ENCODE assay signal across 8 mouse cellular contexts in genomic region chr11:46309808-46310555, GRCm38 (mm10). TPM values are rescaled to one million over a fixed set of nuclear protein-coding genes. Genes with fewer than 3 reads are reported as not detected.
DNase-seq lines count a peak whose midpoint lies in the region; ATAC-seq and TF ChIP-seq lines count a peak whose summit lies in the region.

No protein-coding gene starts in this region.

- H3K4me2 ChIP-seq in heart, postnatal 0 days (ENCODE audit: low read depth, low read length): peak overlapping the region; percentile 97; the same call in 1 of the 2 replicates
- no peak overlapping the region for H3K4me2 ChIP-seq in heart, embryonic 12.5 days
- peak overlapping the region; percentile 93 for H3K4me2 ChIP-seq in hindbrain, embryonic 14.5 days (replicated peaks)
- peak overlapping the region; percentile 89 for H3K4me2 ChIP-seq in neural tube, embryonic 13.5 days

- no peak overlapping the region for H3K27ac ChIP-seq in heart, postnatal 0 days (ENCODE audit: low read depth)
- H3K27ac ChIP-seq in heart, embryonic 12.5 days (ENCODE audit: poor library complexity, severe bottlenecking): no peak overlapping the region
- H3K27ac ChIP-seq in hindbrain, embryonic 14.5 days: peak overlapping the region; percentile 95
- peak overlapping the region; percentile 93 for H3K27ac ChIP-seq in neural tube, embryonic 13.5 days (replicated peaks)

- no peak overlapping the region for H3K9ac ChIP-seq in heart, postnatal 0 days (replicated peaks; ENCODE audit: low read depth, low read length)
- H3K9ac ChIP-seq in heart, embryonic 12.5 days: no peak overlapping the region
- peak overlapping the region; percentile 97 for H3K9ac ChIP-seq in hindbrain, embryonic 14.5 days
- H3K9ac ChIP-seq in neural tube, embryonic 13.5 days: peak overlapping the region; percentile 97

- WGBS in heart, postnatal 0 days: 87% methylated on average over 10 of the region's 10 CpGs
- WGBS in heart, embryonic 12.5 days: 78% methylated on average over 10 of the region's 10 CpGs
- 10% methylated on average over 10 of the region's 10 CpGs for WGBS in hindbrain, embryonic 14.5 days
- 17% methylated on average over 10 of the region's 10 CpGs for WGBS in neural tube, embryonic 13.5 days

- no peaks in the 10 kb centered on the region for H3K9me3 ChIP-seq in heart, postnatal 0 days (replicated peaks; ENCODE audit: control insufficient read depth, low read length)
- H3K9me3 ChIP-seq in heart, embryonic 12.5 days (replicated peaks): no peaks in the 10 kb centered on the region
- H3K9me3 ChIP-seq in hindbrain, embryonic 14.5 days (ENCODE audit: control insufficient read depth, low read length): no peaks in the 10 kb centered on the region
- no peaks in the 10 kb centered on the region for H3K9me3 ChIP-seq in neural tube, embryonic 13.5 days

- no peak for ATAC-seq in heart, postnatal 0 days (ENCODE audit: insufficient read depth, low read depth)
- ATAC-seq in heart, embryonic 12.5 days (ENCODE audit: insufficient number of reproducible peaks, low FRiP score): no peak
- peak; percentile 46; the same call in 1 of the 2 replicates for ATAC-seq in hindbrain, embryonic 14.5 days (ENCODE audit: low FRiP score)
- ATAC-seq in neural tube, embryonic 13.5 days (ENCODE audit: low read depth): peak; percentile 26

- H3K36me3 ChIP-seq in heart, postnatal 0 days (replicated peaks; ENCODE audit: control insufficient read depth, insufficient read depth, low read length): no peaks in the 10 kb centered on the region
- H3K36me3 ChIP-seq in heart, embryonic 12.5 days: no peaks in the 10 kb centered on the region
- no peaks in the 10 kb centered on the region for H3K36me3 ChIP-seq in hindbrain, embryonic 14.5 days (replicated peaks; ENCODE audit: control insufficient read depth, insufficient read depth)
- 0 out of 2 replicates have a peak, but pooled peaks cover 9% of the 10 kb centered on the region for H3K36me3 ChIP-seq in neural tube, embryonic 13.5 days

- no peak overlapping the region; the same call in 1 of the 2 replicates for H3K4me3 ChIP-seq in heart, postnatal 0 days (ENCODE audit: low read depth, low read length)
- no peak overlapping the region for H3K4me3 ChIP-seq in heart, embryonic 12.5 days
- peak overlapping the region; percentile 93 for H3K4me3 ChIP-seq in hindbrain, embryonic 14.5 days (replicated peaks; ENCODE audit: low read length)
- peak overlapping the region; percentile 93 for H3K4me3 ChIP-seq in neural tube, embryonic 13.5 days

- no peak for TF ChIP-seq CTCF in heart, postnatal 0 days (IDR thresholded peaks at IDR 0.05; ENCODE audit: low read depth)

- peaks cover 2% of the 10 kb centered on the region; the same call in 1 of the 2 replicates for H3K27me3 ChIP-seq in heart, postnatal 0 days (ENCODE audit: control insufficient read depth, insufficient read depth, low read length)
- H3K27me3 ChIP-seq in heart, embryonic 12.5 days (replicated peaks): peaks cover 27% of the 10 kb centered on the region
- no peaks in the 10 kb centered on the region for H3K27me3 ChIP-seq in hindbrain, embryonic 14.5 days (ENCODE audit: control insufficient read depth, insufficient read depth, low read length)
- H3K27me3 ChIP-seq in neural tube, embryonic 13.5 days: no peaks in the 10 kb centered on the region

- TF ChIP-seq EP300 in heart, postnatal 0 days (IDR thresholded peaks at IDR 0.05; ENCODE audit: low read depth): no peak

- peaks cover 9% of the 10 kb centered on the region; the same call in 1 of the 2 replicates for H3K4me1 ChIP-seq in heart, postnatal 0 days (ENCODE audit: control insufficient read depth, insufficient read depth)
- peaks cover 5% of the 10 kb centered on the region for H3K4me1 ChIP-seq in heart, embryonic 12.5 days (replicated peaks)
- H3K4me1 ChIP-seq in hindbrain, embryonic 14.5 days (replicated peaks; ENCODE audit: control insufficient read depth, insufficient read depth, low read length): peaks cover 58% of the 10 kb centered on the region
- H3K4me1 ChIP-seq in neural tube, embryonic 13.5 days (replicated peaks): peaks cover 68% of the 10 kb centered on the region

- DNase-seq in heart, postnatal 0 days (ENCODE audit: low spot score): no peak
- DNase-seq in cerebellum, adult 9-10 months: peak; percentile 73
- peak; percentile 31 for DNase-seq in hindbrain, embryonic 14.5 days (ENCODE audit: low spot score)
- DNase-seq in urinary bladder, postnatal 25 days (ENCODE audit: low spot score): no peak
- DNase-seq in gastrocnemius, postnatal 25 days: no peak
- no peak for DNase-seq in urinary bladder, postnatal 14 days (ENCODE audit: low spot score)

RNA-seq across cellular contexts. Expression of gene Cyfip2, which starts 2.7 kb away (rescaled TPM):
- total RNA-seq in heart, postnatal 0 days (2014; rRNA removed; ENCODE audit: low replicate concordance): 15.6 and 22.4 TPM in 2 replicates
- polyA plus RNA-seq in heart, postnatal 0 days (2015; fragmentation: Nextera tagmentation; extraction: Ambion mirVana): 6.0 and 6.3 TPM in 2 replicates
- 6.2 and 6.5 TPM in 2 replicates for polyA plus RNA-seq in heart, embryonic 12.5 days (2016; fragmentation: Nextera tagmentation; extraction: Ambion mirVana)
- 117 and 125 TPM in 2 replicates for polyA plus RNA-seq in hindbrain, embryonic 14.5 days (2014; fragmentation: Nextera tagmentation; extraction: Ambion mirVana)
- 84.9 and 89.1 TPM in 2 replicates for polyA plus RNA-seq in neural tube, embryonic 13.5 days (2015; fragmentation: Nextera tagmentation; extraction: Ambion mirVana)
- under 1 TPM; 0.54 to 0.90 TPM for total RNA-seq in gastrocnemius, postnatal 25 days (2021)

Comparison
In these comparisons a context has a peak if more than half of its experiments do, and no peak if none do; other contexts are left out.
1. ATAC-seq: peak in hindbrain, embryonic 14.5 days (single experiment) and neural tube, embryonic 13.5 days (single experiment); none in heart, postnatal 0 days (single experiment) and heart, embryonic 12.5 days (single experiment).
2. DNase-seq: peak in cerebellum, adult 9-10 months (single experiment) and hindbrain, embryonic 14.5 days (single experiment); none in heart, postnatal 0 days (single experiment), urinary bladder, postnatal 25 days (single experiment), gastrocnemius, postnatal 25 days (single experiment) and urinary bladder, postnatal 14 days (single experiment).
3. H3K27ac ChIP-seq: peak in hindbrain, embryonic 14.5 days (single experiment) and neural tube, embryonic 13.5 days (single experiment); none in heart, postnatal 0 days (single experiment) and heart, embryonic 12.5 days (single experiment).
4. H3K4me3 ChIP-seq: peak in hindbrain, embryonic 14.5 days (single experiment) and neural tube, embryonic 13.5 days (single experiment); none in heart, postnatal 0 days (single experiment) and heart, embryonic 12.5 days (single experiment).
5. H3K9ac ChIP-seq: peak in hindbrain, embryonic 14.5 days (single experiment) and neural tube, embryonic 13.5 days (single experiment); none in heart, postnatal 0 days (single experiment) and heart, embryonic 12.5 days (single experiment).
6. RNA of gene Cyfip2, which starts 2.7 kb away (polyA plus RNA-seq): 117 to 125 TPM in hindbrain, embryonic 14.5 days and 84.9 to 89.1 TPM in neural tube, embryonic 13.5 days; 6.2 to 6.5 TPM in heart, embryonic 12.5 days and 6.0 to 6.3 TPM in heart, postnatal 0 days; every median in the first group is over 10 times any median in the second.